Mouse (Mus musculus): ENCODE measurements around the gene Itga2. TPM values are rescaled to one million over a fixed set of nuclear protein-coding genes. Genes with fewer than 3 reads are reported as not detected.
A peak's percentile ranks its signal among the peaks of the same experiment; 100 is the strongest.

The Itga2 gene
- total RNA-seq, 1 experiment from 2014 or later: 4.8 TPM

DNA sequence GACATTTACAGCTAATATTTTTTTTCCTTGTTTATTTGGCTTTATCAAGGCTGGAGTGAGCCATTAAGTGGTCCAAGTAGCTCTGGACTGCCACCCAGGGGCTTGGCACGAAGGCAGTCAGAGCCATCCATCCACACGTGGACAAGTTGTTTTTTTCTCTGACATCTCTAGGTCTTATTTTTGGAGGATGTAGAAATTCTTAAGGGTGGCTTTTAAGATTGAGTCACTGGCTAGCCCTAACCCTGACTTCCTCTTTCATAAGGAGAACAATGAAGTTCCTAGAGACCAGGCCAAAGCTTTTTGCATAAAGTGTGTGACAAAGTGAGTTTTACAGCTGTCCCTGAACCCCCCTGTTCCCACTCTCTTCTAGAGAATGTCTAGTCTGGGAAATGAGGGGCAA, 97.3 kb downstream of the Itga2 start:
- peak; percentile 76 for ATAC-seq (ENCODE audit: extremely low read depth, insufficient number of reproducible peaks, low FRiP score, poor library complexity, severe bottlenecking)

GRCm38 (mm10) chr13:114833351-114833750, 98.5 kb downstream of the Itga2 start:
- no peak for ATAC-seq (ENCODE audit: extremely low read depth, insufficient number of reproducible peaks, low FRiP score, poor library complexity, severe bottlenecking)

- ATAC-seq (ENCODE audit: extremely low read depth, insufficient number of reproducible peaks, low FRiP score, poor library complexity, severe bottlenecking): no peak
These were observed 99.1 kb downstream of the Itga2 start for GRCm38 (mm10) chr13:114832761-114833160.

DNA sequence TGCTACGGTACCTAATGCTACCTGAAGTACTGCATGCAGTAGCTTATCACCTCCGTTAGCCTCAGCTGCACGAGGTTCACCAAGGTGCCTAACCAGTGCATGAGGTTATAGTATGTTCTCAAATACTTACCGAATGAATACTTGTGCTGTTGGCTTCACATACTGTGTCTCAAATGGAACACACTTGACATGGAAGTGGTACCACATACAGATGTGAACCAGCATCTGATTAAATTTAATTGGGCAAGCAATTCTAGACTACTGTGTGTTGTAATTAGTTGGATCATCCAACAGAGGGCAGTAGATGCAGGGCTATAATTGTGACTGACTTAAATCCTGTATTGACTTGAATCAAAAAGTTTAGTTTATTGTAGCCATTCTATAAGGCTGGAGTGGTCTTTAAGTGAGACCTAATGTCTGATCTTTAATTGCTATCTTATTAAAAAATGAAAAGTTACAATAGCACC, 100.5 kb downstream of the Itga2 start:
- ATAC-seq (ENCODE audit: extremely low read depth, insufficient number of reproducible peaks, low FRiP score, poor library complexity, severe bottlenecking): peak; percentile 75

- ATAC-seq (ENCODE audit: extremely low read depth, insufficient number of reproducible peaks, low FRiP score, poor library complexity, severe bottlenecking): no peak
These were observed 106.5 kb downstream of the Itga2 start for GRCm38 (mm10) chr13:114825377-114825855.

DNA sequence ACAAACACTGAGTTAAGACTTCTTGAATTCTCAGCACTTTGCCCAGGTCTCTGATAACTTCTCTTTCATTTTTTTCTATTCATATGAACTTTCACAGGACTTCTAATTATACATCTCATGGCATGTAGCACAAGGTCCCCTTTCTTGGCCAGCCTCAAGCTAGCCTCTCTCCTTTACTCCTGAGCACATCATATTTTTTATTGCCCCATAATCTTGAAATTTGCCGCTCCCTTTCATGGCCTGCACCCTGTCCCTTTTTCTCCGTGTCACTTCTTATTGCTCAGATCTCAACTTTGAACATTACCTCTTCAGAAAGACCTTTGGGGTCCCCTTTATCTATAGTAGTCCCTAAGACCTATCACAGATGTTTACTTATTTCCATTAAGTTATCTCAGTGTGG, 109.0 kb downstream of the Itga2 start:
- ATAC-seq (ENCODE audit: extremely low read depth, insufficient number of reproducible peaks, low FRiP score, poor library complexity, severe bottlenecking): no peak

GRCm38 (mm10) chr13:114818513-114818912, 113.4 kb downstream of the Itga2 start:
- ATAC-seq (ENCODE audit: extremely low read depth, insufficient number of reproducible peaks, low FRiP score, poor library complexity, severe bottlenecking): no peak

- ATAC-seq (ENCODE audit: extremely low read depth, insufficient number of reproducible peaks, low FRiP score, poor library complexity, severe bottlenecking): peak; percentile 97
These were observed 114.0 kb downstream of the Itga2 start, which contains the start of gene Mocs2 for GRCm38 (mm10) chr13:114817751-114818360. TSS of gene Mocs2 (plus strand) at chr13:114818236.

DNA sequence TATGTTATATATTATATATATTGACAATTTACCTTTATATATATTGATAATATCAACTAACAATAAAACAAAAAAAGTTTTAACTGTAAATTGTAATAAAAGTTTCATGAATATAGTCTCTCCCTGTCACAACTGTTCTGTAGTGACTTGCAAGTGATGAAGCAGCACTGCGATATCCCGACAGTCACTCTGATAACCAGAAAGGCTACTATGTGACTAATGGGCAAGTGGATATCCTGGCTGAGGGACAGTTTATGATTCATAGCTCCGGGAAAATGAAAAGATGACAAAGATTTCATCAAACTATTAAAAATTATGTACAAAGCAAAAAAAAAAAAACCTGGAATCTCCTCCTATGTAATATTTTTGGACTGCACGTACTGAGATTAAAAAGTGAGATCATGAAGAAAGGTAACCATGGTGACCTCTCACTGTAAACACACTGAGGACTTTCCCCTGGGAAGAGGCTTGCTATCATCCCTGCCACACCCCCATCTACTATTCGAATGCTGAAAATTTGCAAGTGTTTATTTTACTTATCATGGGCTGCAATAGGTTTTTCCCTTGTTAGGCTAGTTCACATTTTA, 122.2 kb downstream of the Itga2 start:
- no peak for ATAC-seq (ENCODE audit: extremely low read depth, insufficient number of reproducible peaks, low FRiP score, poor library complexity, severe bottlenecking)

DNA sequence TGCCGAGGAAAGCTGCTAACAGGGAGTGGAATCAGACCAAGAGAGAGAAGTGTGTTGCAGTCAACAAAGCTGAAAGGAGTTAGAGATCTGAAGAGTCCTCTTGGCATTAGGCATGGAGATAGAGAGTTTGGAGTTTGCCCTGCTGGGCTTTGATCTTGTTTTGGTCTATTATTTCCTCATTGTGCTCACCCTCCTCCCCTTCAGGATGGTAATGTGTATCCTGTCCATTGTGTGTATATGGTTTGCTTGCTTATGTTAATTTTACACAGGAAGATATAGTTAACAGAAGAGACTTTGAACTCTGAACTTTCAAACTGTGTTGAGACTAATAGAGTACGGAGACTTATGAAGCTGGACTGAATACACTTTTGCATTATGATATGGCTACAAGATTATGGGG, 128.9 kb downstream of the Itga2 start:
- no peak for ATAC-seq (ENCODE audit: extremely low read depth, insufficient number of reproducible peaks, low FRiP score, poor library complexity, severe bottlenecking)

- no peak for ATAC-seq (ENCODE audit: extremely low read depth, insufficient number of reproducible peaks, low FRiP score, poor library complexity, severe bottlenecking)
These were observed 130.0 kb downstream of the Itga2 start for GRCm38 (mm10) chr13:114801857-114802256.

DNA sequence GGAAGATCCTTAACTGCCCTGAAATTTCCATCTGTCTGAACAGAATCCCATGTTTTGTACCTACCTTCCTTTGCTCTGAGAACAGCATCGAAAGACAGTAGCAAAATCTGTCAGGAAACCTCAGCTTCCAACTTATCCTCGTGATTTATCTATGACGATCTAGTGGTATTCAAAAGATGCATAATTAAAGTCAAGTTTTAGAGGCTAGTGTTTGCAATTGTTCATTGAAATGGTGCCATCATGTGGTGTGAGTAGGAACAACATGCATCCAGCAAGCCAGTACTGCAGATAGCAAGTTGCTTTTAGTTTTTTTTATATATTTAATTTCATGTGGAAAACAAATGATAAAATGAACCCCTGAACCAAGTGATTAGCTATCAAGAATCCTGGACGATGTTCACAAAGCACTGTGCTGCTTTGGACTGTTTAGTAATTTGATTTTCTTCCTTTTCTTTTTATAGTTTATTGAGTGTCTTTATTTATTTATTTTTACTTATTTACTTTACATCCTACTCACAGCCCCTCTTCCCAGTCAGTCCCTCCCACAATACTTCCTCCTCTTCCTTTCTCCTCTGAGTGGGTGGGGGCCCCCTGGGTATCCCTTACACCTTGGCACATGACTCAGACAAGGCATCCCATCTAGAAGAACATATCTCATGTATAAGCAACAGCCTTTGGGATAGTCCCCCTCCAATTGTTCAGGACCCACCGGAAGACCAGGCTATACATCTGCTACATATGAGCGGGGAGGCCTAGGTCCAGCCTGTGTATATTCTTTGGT, 138.5 kb downstream of the Itga2 start:
- no peak for ATAC-seq (ENCODE audit: extremely low read depth, insufficient number of reproducible peaks, low FRiP score, poor library complexity, severe bottlenecking)

DNA sequence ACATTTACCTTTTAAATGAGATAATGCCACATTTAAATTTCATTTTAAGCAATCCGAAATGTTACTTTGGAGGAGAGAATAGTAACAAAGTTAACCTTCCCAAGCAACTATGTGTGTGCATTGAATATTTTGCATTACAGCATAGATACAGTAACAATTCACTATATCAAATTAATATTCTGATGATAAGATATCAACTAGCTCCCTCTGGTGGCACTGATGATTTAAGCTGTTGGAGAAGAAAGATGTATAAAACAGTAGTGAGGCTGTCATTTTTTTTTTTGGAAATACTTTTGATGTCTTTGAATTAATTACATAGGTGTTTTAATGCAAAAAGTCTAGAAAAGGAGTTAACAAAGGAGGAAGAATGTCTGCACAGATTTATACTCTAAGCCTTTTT, 140.4 kb downstream of the Itga2 start:
- no peak for ATAC-seq (ENCODE audit: extremely low read depth, insufficient number of reproducible peaks, low FRiP score, poor library complexity, severe bottlenecking)

Other genes starting within 250 kb of the Itga2 start
- gene Mocs2, start 113.9 kb downstream of the Itga2 start, total RNA-seq (2017): 22.1 and 23.5 TPM in 2 replicates
- 3.8 and 4.2 TPM in 2 replicates for gene Pelo, start 158.1 kb upstream of the Itga2 start, total RNA-seq (2017)
- gene Gm49395, start 169.8 kb upstream of the Itga2 start, total RNA-seq (2017): not detected in 2 replicates
- 0.86 and 1.5 TPM in 2 replicates for gene Itga1, start 169.9 kb upstream of the Itga2 start, total RNA-seq (2017)

Measured in neutrophil, adult 5-6 weeks (primary cell).